Mouse (Mus musculus): Measurements from ENCODE around the gene St6galnac1. TPM values are rescaled to one million over a fixed set of nuclear protein-coding genes. Genes with fewer than 3 reads are reported as not detected.
"Not testable (repeated sequence)": the region's sequence is repeated elsewhere in the genome, so short reads cannot be mapped to it uniquely, and the experiment has no call there.

St6galnac1 gene
- polyA plus RNA-seq, 1 experiment from 2014 or later: not detected

- ATAC-seq (replicated peaks; ENCODE audit: low FRiP score, low TSS enrichment, low read depth) (no peak), DNase-seq (ENCODE audit: low spot score) (no peak)
- WGBS: 89% methylated on average over 5 of the region's 5 CpGs
- H3K9ac ChIP-seq (ENCODE audit: low read length): no peak overlapping the region
- H3K4me1 ChIP-seq (replicated peaks; ENCODE audit: control insufficient read depth, insufficient read depth, low read length): no peaks in the 10 kb centered on the region
- H3K9me3 ChIP-seq (ENCODE audit: control insufficient read depth, low read length): no peaks in the 10 kb centered on the region
- no peak overlapping the region for H3K27ac ChIP-seq (ENCODE audit: low read depth)
- H3K4me3 ChIP-seq (ENCODE audit: low read depth, low read length): no peak overlapping the region
- H3K27me3 ChIP-seq (replicated peaks; ENCODE audit: control insufficient read depth, insufficient read depth, low read length): no peaks in the 10 kb centered on the region
- H3K36me3 ChIP-seq (ENCODE audit: control insufficient read depth, insufficient read depth, low read length): no peaks in the 10 kb centered on the region
- no peak overlapping the region for H3K4me2 ChIP-seq (ENCODE audit: low read length)
These were observed 21.4 kb downstream of the St6galnac1 start for GRCm38 (mm10) chr11:116753674-116754470.

DNA sequence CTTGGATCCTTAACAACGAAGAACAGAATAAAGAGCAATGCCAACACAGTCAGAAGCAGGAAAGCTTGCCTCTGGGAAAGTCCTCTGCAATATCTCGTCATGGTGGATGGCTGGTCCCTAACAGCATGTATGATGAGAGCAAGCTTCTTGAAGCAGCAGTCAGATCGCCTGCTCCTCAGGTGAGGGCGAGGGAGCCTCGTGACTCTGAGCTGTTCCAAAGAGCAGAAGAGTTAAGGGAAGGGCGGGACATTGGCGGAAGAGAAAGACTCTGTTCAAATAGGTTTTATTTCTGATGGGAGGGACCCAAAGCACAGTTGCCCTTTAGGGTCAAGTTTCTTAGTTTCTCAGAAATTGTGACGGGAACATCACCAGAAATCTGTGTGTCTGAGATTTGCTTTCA, 25.6 kb downstream of the St6galnac1 start:
- Histone ChIP-seq H3K27me3 (replicated peaks; ENCODE audit: control insufficient read depth, insufficient read depth, low read length) (no peaks in the 10 kb centered on the region), H3K9ac (ENCODE audit: low read length) (no peak overlapping the region), H3K9me3 (ENCODE audit: control insufficient read depth, low read length) (no peaks in the 10 kb centered on the region), H3K27ac (ENCODE audit: low read depth) (no peak overlapping the region), H3K4me2 (ENCODE audit: low read length) (no peak overlapping the region), H3K4me1 (replicated peaks; ENCODE audit: control insufficient read depth, insufficient read depth, low read length) (no peaks in the 10 kb centered on the region), H3K36me3 (ENCODE audit: control insufficient read depth, insufficient read depth, low read length) (no peaks in the 10 kb centered on the region), H3K4me3 (ENCODE audit: low read depth, low read length) (no peak overlapping the region)
- 73% methylated on average over 8 of the region's 8 CpGs for WGBS
- ATAC-seq (replicated peaks; ENCODE audit: low FRiP score, low TSS enrichment, low read depth): no peak
- no peak for DNase-seq (ENCODE audit: low spot score)

DNA sequence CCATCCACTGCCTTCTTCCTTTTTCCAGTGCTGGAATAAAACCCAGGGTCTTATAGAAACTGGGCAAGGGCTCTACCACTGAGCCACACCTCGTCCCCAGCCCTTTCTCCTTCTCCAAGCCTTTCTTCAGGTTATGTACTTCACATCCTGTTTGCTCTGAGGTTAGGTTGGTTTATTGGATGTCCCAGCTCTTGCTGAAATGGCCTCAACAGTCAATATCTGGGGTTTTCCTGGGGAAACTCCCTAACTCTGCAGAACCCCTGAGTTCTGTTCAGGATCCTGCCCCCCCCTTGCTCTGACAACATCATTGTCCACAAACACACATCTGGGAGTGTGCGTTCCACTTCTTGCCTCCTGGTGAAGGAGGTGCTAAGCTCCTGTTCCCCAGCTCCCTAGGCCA, 26.6 kb downstream of the St6galnac1 start:
- H3K4me3 ChIP-seq (ENCODE audit: low read depth, low read length); H3K4me1 ChIP-seq (replicated peaks; ENCODE audit: control insufficient read depth, insufficient read depth, low read length); DNase-seq (ENCODE audit: low spot score); H3K9ac ChIP-seq (ENCODE audit: low read length); H3K36me3 ChIP-seq (ENCODE audit: control insufficient read depth, insufficient read depth, low read length); ATAC-seq (replicated peaks; ENCODE audit: low FRiP score, low TSS enrichment, low read depth); H3K4me2 ChIP-seq (ENCODE audit: low read length); H3K27me3 ChIP-seq (replicated peaks; ENCODE audit: control insufficient read depth, insufficient read depth, low read length); H3K27ac ChIP-seq (ENCODE audit: low read depth); H3K9me3 ChIP-seq (ENCODE audit: control insufficient read depth, low read length): not testable (repeated sequence)
- 75% methylated on average over 2 of the region's 2 CpGs for WGBS

DNA sequence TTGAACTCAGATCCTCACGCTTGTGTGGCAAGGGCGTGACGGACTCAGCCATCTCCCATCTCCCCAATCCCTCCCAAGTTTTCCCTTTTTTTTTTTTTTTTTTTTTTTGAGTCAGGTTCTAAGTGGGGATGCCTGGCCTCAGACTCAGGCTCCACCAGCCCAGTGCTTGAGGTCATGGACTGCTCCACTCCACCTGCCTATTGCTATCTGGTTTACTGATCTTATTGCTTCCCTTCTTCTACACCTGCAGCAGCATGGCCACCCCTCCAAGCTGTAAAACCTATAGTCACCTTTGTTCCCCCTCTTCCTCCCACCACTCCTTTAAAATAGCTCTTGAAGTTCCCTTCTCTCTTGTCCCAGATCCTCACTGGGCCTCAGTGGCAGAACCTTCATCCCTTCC, 28.5 kb downstream of the St6galnac1 start:
- not testable (repeated sequence) for ATAC-seq (replicated peaks; ENCODE audit: low FRiP score, low TSS enrichment, low read depth)

GRCm38 (mm10) chr11:116745457-116745856, 29.9 kb downstream of the St6galnac1 start:
- H3K4me2 ChIP-seq (ENCODE audit: low read length); H3K9ac ChIP-seq (ENCODE audit: low read length); DNase-seq (ENCODE audit: low spot score); H3K27me3 ChIP-seq (replicated peaks; ENCODE audit: control insufficient read depth, insufficient read depth, low read length); H3K4me1 ChIP-seq (replicated peaks; ENCODE audit: control insufficient read depth, insufficient read depth, low read length); H3K27ac ChIP-seq (ENCODE audit: low read depth); H3K9me3 ChIP-seq (ENCODE audit: control insufficient read depth, low read length); H3K36me3 ChIP-seq (ENCODE audit: control insufficient read depth, insufficient read depth, low read length); ATAC-seq (replicated peaks; ENCODE audit: low FRiP score, low TSS enrichment, low read depth); H3K4me3 ChIP-seq (ENCODE audit: low read depth, low read length): not testable (repeated sequence)
- WGBS: 73% methylated on average over 2 of the region's 2 CpGs

More for the DNA sequence above, 28.5 kb downstream of the St6galnac1 start:
- H3K4me2 ChIP-seq (ENCODE audit: low read length); H3K4me1 ChIP-seq (replicated peaks; ENCODE audit: control insufficient read depth, insufficient read depth, low read length); H3K36me3 ChIP-seq (ENCODE audit: control insufficient read depth, insufficient read depth, low read length); H3K9ac ChIP-seq (ENCODE audit: low read length); H3K4me3 ChIP-seq (ENCODE audit: low read depth, low read length); H3K27me3 ChIP-seq (replicated peaks; ENCODE audit: control insufficient read depth, insufficient read depth, low read length); H3K27ac ChIP-seq (ENCODE audit: low read depth); DNase-seq (ENCODE audit: low spot score); H3K9me3 ChIP-seq (ENCODE audit: control insufficient read depth, low read length): not testable (repeated sequence)
- 91% methylated on average over 3 of the region's 3 CpGs for WGBS

DNA sequence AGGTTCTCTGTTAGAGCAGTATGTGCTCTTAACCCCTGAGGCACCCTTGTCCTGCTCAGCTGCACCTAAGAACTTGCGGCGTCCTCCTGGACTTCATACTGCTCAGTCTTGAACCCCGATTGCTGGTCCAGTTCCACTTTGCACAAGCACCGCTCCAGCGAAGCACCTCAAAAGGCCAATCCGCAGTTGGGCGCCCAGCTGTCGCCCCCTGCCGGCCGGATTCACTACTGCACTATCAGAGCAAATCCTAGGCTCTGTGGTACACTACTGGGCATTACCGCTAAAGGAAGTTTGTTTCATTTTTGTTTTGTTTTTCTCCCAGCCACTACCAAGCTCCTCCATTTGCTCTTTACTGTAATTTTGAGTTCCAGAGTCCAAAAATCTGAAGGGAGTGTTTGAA, 36.9 kb downstream of the St6galnac1 start:
- Histone ChIP-seq H3K27me3 (replicated peaks; ENCODE audit: control insufficient read depth, insufficient read depth, low read length) (no peaks in the 10 kb centered on the region), H3K9ac (ENCODE audit: low read length) (no peak overlapping the region), H3K36me3 (ENCODE audit: control insufficient read depth, insufficient read depth, low read length) (no peaks in the 10 kb centered on the region), H3K9me3 (ENCODE audit: control insufficient read depth, low read length) (no peaks in the 10 kb centered on the region), H3K27ac (ENCODE audit: low read depth) (no peak overlapping the region), H3K4me1 (replicated peaks; ENCODE audit: control insufficient read depth, insufficient read depth, low read length) (no peaks in the 10 kb centered on the region), H3K4me2 (ENCODE audit: low read length) (no peak overlapping the region), H3K4me3 (ENCODE audit: low read depth, low read length) (no peak overlapping the region)
- ATAC-seq (replicated peaks; ENCODE audit: low FRiP score, low TSS enrichment, low read depth): no peak
- WGBS: 43% methylated on average over 11 of the region's 11 CpGs
- no peak for DNase-seq (ENCODE audit: low spot score)

DNA sequence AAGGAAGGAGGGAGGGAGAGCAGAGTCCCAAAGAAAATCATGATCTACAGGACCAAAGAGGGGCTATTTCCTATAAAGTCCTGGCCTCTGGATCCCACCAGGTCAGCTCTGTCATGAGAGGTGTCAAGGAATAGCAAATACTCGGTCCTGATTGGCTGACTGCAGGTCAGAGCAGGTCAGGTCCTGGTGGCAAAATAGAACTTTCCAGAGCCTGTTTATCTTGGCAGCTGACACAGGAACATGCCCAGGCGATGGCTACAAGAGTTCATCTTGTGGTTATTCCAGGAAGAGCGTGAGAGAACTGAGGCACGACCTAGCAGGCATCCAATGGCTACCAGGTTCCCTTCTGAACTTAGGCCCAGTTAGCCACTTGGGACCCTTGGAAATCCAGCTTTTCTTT, 42.8 kb downstream of the St6galnac1 start:
- H3K4me1 ChIP-seq (replicated peaks; ENCODE audit: control insufficient read depth, insufficient read depth, low read length): no peaks in the 10 kb centered on the region
- H3K4me2 ChIP-seq (ENCODE audit: low read length): no peak overlapping the region
- H3K9ac ChIP-seq (ENCODE audit: low read length): no peak overlapping the region
- no peak overlapping the region for H3K27ac ChIP-seq (ENCODE audit: low read depth)
- H3K4me3 ChIP-seq (ENCODE audit: low read depth, low read length): no peak overlapping the region
- no peaks in the 10 kb centered on the region for H3K9me3 ChIP-seq (ENCODE audit: control insufficient read depth, low read length)
- no peaks in the 10 kb centered on the region for H3K27me3 ChIP-seq (replicated peaks; ENCODE audit: control insufficient read depth, insufficient read depth, low read length)
- H3K36me3 ChIP-seq (ENCODE audit: control insufficient read depth, insufficient read depth, low read length): no peaks in the 10 kb centered on the region
- no peak for DNase-seq (ENCODE audit: low spot score)
- no peak for ATAC-seq (replicated peaks; ENCODE audit: low FRiP score, low TSS enrichment, low read depth)
- WGBS: 83% methylated on average over 4 of the region's 4 CpGs

DNA sequence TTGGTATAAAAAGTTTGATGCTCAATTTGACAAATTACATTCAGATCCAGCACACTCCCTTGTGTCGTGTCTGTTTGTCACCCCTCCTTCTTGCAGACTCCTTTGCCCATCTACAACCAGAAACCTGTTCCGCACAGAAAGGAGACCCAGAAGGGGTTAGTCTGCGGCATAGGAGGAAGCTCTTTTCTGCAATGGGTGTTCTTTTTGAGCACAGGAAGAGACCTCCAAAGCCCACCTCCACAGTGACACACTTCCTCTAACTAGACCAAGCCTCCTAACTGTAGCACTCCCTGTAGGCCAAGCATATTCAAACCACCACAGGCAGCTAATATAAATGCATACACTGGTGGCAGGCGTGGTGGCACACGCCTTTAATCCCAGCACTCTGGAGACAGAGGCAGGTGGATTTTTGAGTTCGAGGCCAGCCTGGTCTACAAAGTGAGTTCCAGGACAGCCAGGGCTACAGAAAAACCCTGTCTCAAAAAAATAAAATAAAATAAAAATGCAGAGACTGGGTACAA, 44.2 kb downstream of the St6galnac1 start:
- not testable (repeated sequence) for ATAC-seq (replicated peaks; ENCODE audit: low FRiP score, low TSS enrichment, low read depth); H3K4me3 ChIP-seq (ENCODE audit: low read depth, low read length); DNase-seq (ENCODE audit: low spot score); H3K4me2 ChIP-seq (ENCODE audit: low read length); H3K9ac ChIP-seq (ENCODE audit: low read length); H3K27ac ChIP-seq (ENCODE audit: low read depth); H3K4me1 ChIP-seq (replicated peaks; ENCODE audit: control insufficient read depth, insufficient read depth, low read length); H3K36me3 ChIP-seq (ENCODE audit: control insufficient read depth, insufficient read depth, low read length); H3K9me3 ChIP-seq (ENCODE audit: control insufficient read depth, low read length); H3K27me3 ChIP-seq (replicated peaks; ENCODE audit: control insufficient read depth, insufficient read depth, low read length)
- WGBS: 92% methylated on average over 6 of the region's 6 CpGs
